Mouse (Mus musculus) MEL (cell line): ENCODE measurements at regions not wholly inside any gene's neighbourhood (a gene's known extent, or its start where the extent isn't known, plus 50 kb on each side); places are given as distances from the start of the nearest gene placed in this dataset.
A peak's percentile ranks its signal among the peaks of the same experiment; 100 is the strongest.

Experiments
- DNase-seq: peaks from one replicate; pipeline ENCODE4 v3.0.0; 2011; ENCODE audit warnings: low read depth, low spot score
- H3K27ac ChIP-seq: 2 replicates; pipeline ENCODE4 v1.5.1; 2012; ENCODE audit warnings: low read depth, mild to moderate bottlenecking, control low read depth, low read length, moderate library complexity; ENCODE audit not compliant: control insufficient read depth
- H3K27me3 ChIP-seq, 2 experiments: fragments of 150-350 bp in 1 of 2; sonication (generic) in 1 of 2; 2 replicates each; pipeline ENCODE4 v1.6.1; 2012; ENCODE audit warnings: low read length in 2 of 2, mild to moderate bottlenecking in 2 of 2, improper control_type of control experiment in 1 of 2, moderate library complexity in 1 of 2; ENCODE audit not compliant: insufficient read depth in 2 of 2, control insufficient read depth in 1 of 2
- H3K36me3 ChIP-seq, 2 experiments: 2 replicates each; pipeline ENCODE4 v1.6.1; 2012 to 2014; ENCODE audit warnings: low read length in 2 of 2, improper control_type of control experiment in 1 of 2, inconsistent platforms in 1 of 2, mild to moderate bottlenecking in 1 of 2; ENCODE audit not compliant: insufficient read depth in 2 of 2, control insufficient read depth in 1 of 2
- H3K4me1 ChIP-seq, 2 experiments: fragments of 150-350 bp in 1 of 2; sonication (generic) in 1 of 2; 2 replicates each; pipeline ENCODE4 v1.6.1; 2012; ENCODE audit warnings: low read length in 2 of 2, improper control_type of control experiment in 1 of 2, mild to moderate bottlenecking in 1 of 2; ENCODE audit not compliant: insufficient read depth in 2 of 2, control insufficient read depth in 1 of 2
- H3K4me3 ChIP-seq, 2 experiments: fragments of 150-350 bp in 1 of 2; sonication (generic) in 1 of 2; 2 replicates each; pipeline ENCODE4 v1.5.1; 2012; ENCODE audit warnings: low read depth in 2 of 2, low read length in 2 of 2, mild to moderate bottlenecking in 2 of 2, moderate library complexity in 2 of 2, control low read depth in 1 of 2, improper control_type of control experiment in 1 of 2; ENCODE audit not compliant: control insufficient read depth in 1 of 2, insufficient read depth in 1 of 2
- H3K79me2 ChIP-seq: 2 replicates; pipeline ENCODE4 v1.6.1; 2012; ENCODE audit warnings: mild to moderate bottlenecking, low read length, moderate library complexity; ENCODE audit not compliant: control insufficient read depth, poor library complexity, insufficient read depth
- H3K9ac ChIP-seq: 2 replicates; pipeline ENCODE4 v1.6.1; 2012; ENCODE audit warnings: low read depth, mild to moderate bottlenecking, control low read depth, low read length, moderate library complexity; ENCODE audit not compliant: control insufficient read depth, poor library complexity, severe bottlenecking
- H3K9me3 ChIP-seq: fragments of 150-350 bp; sonication (generic); replicated peaks from 2 replicates; pipeline ENCODE4 v1.6.1; 2012; ENCODE audit warnings: mild to moderate bottlenecking, low read length, improper control_type of control experiment, moderate library complexity; ENCODE audit not compliant: insufficient read depth
- BHLHE40 ChIP-seq: IDR thresholded peaks from 2 replicates; pipeline ENCODE4 v1.6.1; 2012; ENCODE audit warnings: low read depth, mild to moderate bottlenecking, inconsistent platforms, low read length, improper control_type of control experiment, borderline replicate concordance
- CTCF ChIP-seq, 3 experiments: IDR thresholded peaks in 2 of 3; conservative IDR thresholded peaks in 1 of 3; 2 replicates each; pipeline ENCODE4 v1.5.1; 2011 to 2012; ENCODE audit warnings: low read length in 3 of 3, low read depth in 2 of 3, mild to moderate bottlenecking in 2 of 3, improper control_type of control experiment in 1 of 3, inconsistent platforms in 1 of 3, mixed read lengths in 1 of 3, moderate library complexity in 1 of 3; ENCODE audit not compliant: control insufficient read depth in 1 of 3, insufficient read depth in 1 of 3, poor library complexity in 1 of 3, severe bottlenecking in 1 of 3
- E2F4 ChIP-seq: IDR thresholded peaks from 2 replicates; pipeline ENCODE4 v1.6.1; 2011; ENCODE audit warnings: low read depth, low read length, improper control_type of control experiment, borderline replicate concordance
- ELF1 ChIP-seq: IDR thresholded peaks from 2 replicates; pipeline ENCODE4 v1.6.1; 2014; ENCODE audit warnings: low read depth, mild to moderate bottlenecking, inconsistent platforms, low read length, improper control_type of control experiment, moderate library complexity
- HCFC1 ChIP-seq: IDR thresholded peaks from 2 replicates; pipeline ENCODE4 v1.6.1; 2012; ENCODE audit warnings: low read depth, mild to moderate bottlenecking, inconsistent platforms, low read length, improper control_type of control experiment, moderate library complexity
- MAFK ChIP-seq: IDR thresholded peaks from 2 replicates; pipeline ENCODE4 v1.6.1; 2011; ENCODE audit warnings: low read depth, mild to moderate bottlenecking, low read length, improper control_type of control experiment, borderline replicate concordance
- MYB ChIP-seq: IDR thresholded peaks from 2 replicates; pipeline ENCODE4 v1.6.1; 2011; ENCODE audit warnings: mild to moderate bottlenecking, low read depth, low read length, improper control_type of control experiment
- MYC ChIP-seq: IDR thresholded peaks from 2 replicates; pipeline ENCODE4 v1.6.1; 2011; ENCODE audit warnings: low read depth, mild to moderate bottlenecking, low read length, improper control_type of control experiment, moderate library complexity
- NELFE ChIP-seq: IDR thresholded peaks from 2 replicates; pipeline ENCODE4 v1.6.1; 2011; ENCODE audit warnings: low read depth, low read length, improper control_type of control experiment
- POLR2A ChIP-seq, 2 experiments: IDR thresholded peaks; 2 replicates each; pipeline ENCODE4 v1.6.1; 2011 to 2012; ENCODE audit warnings: low read length in 2 of 2, mild to moderate bottlenecking in 2 of 2, control low read depth in 1 of 2, improper control_type of control experiment in 1 of 2, low read depth in 1 of 2, moderate library complexity in 1 of 2; ENCODE audit not compliant: control insufficient read depth in 1 of 2, insufficient read depth in 1 of 2, poor library complexity in 1 of 2
- POLR2AphosphoS2 ChIP-seq: IDR thresholded peaks from 2 replicates; pipeline ENCODE4 v1.6.1; 2011; ENCODE audit warnings: low read length, improper control_type of control experiment
- RAD21 ChIP-seq: IDR thresholded peaks from 2 replicates; pipeline ENCODE4 v1.6.1; 2011; ENCODE audit warnings: mild to moderate bottlenecking, low read depth, low read length, improper control_type of control experiment
- RCOR1 ChIP-seq: IDR thresholded peaks from 2 replicates; pipeline ENCODE4 v1.6.1; 2012; ENCODE audit warnings: low read depth, mild to moderate bottlenecking, inconsistent platforms, low read length, improper control_type of control experiment
- TAL1 ChIP-seq: IDR thresholded peaks from 2 replicates; pipeline ENCODE4 v1.6.1; 2012; ENCODE audit warnings: mild to moderate bottlenecking, inconsistent platforms, low read length, moderate library complexity, mixed read lengths
- USF1 ChIP-seq: IDR thresholded peaks from 2 replicates; pipeline ENCODE4 v1.6.1; 2014; ENCODE audit warnings: low read depth, mild to moderate bottlenecking, inconsistent platforms, low read length, improper control_type of control experiment, moderate library complexity
- USF2 ChIP-seq, 2 experiments: IDR thresholded peaks; 2 replicates each; pipeline ENCODE4 v1.6.1; 2011 to 2012; ENCODE audit warnings: improper control_type of control experiment in 2 of 2, low read length in 2 of 2, borderline replicate concordance in 1 of 2, inconsistent platforms in 1 of 2, low read depth in 1 of 2, mild to moderate bottlenecking in 1 of 2; ENCODE audit not compliant: insufficient read depth in 1 of 2
- ZC3H11A ChIP-seq: IDR thresholded peaks from 2 replicates; pipeline ENCODE4 v1.6.1; 2012; ENCODE audit warnings: low read depth, mild to moderate bottlenecking, inconsistent platforms, low read length, improper control_type of control experiment
- ZKSCAN1 ChIP-seq: IDR thresholded peaks from 2 replicates; pipeline ENCODE4 v1.6.1; 2012; ENCODE audit warnings: low read depth, mild to moderate bottlenecking, inconsistent platforms, low read length, improper control_type of control experiment, moderate library complexity
- ZNF384 ChIP-seq: IDR thresholded peaks from 2 replicates; pipeline ENCODE4 v1.6.1; 2012; ENCODE audit warnings: low read depth, mild to moderate bottlenecking, inconsistent platforms, low read length, improper control_type of control experiment

GRCm38 (mm10) chr4:12578102-12578501, 406.3 kb upstream of the Fam92a start:
- no peaks in the 10 kb centered on the region for H3K36me3 ChIP-seq
- H3K9me3 ChIP-seq, result no peaks in the 10 kb centered on the region
- H3K27me3 ChIP-seq, result no peaks in the 10 kb centered on the region
- no peak overlapping the region for H3K4me3 ChIP-seq
- no peak for TF ChIP-seq POLR2A (IDR thresholded peaks at IDR 0.05; ENCODE audit: control insufficient read depth in 1 of 2, insufficient read depth in 1 of 2, low read depth in 1 of 2, low read length in 2 of 2, poor library complexity in 1 of 2)
- no peak for TF ChIP-seq HCFC1
- TF ChIP-seq MYB, result no peak
- no peak for TF ChIP-seq MAFK
- TF ChIP-seq MYC, result no peak
- TF ChIP-seq RCOR1, result no peak
- TF ChIP-seq POLR2AphosphoS2, result no peak
- TF ChIP-seq E2F4, result no peak
- TF ChIP-seq ZC3H11A, result no peak
- no peak for TF ChIP-seq ZKSCAN1
- no peak for TF ChIP-seq USF2 (IDR thresholded peaks at IDR 0.05; ENCODE audit: borderline replicate concordance in 1 of 2, insufficient read depth in 1 of 2, low read depth in 1 of 2, low read length in 2 of 2)
- TF ChIP-seq ZNF384, result no peak
- TF ChIP-seq USF1, result no peak
- no peak for TF ChIP-seq NELFE
- no peak for TF ChIP-seq TAL1
- TF ChIP-seq ELF1, result no peak
- TF ChIP-seq RAD21, result no peak
- no peak for TF ChIP-seq BHLHE40
- no peaks in the 10 kb centered on the region for H3K4me1 ChIP-seq
- no peak overlapping the region for H3K27ac ChIP-seq
- H3K79me2 ChIP-seq, result no peaks in the 10 kb centered on the region
- no peak for DNase-seq
- no peak overlapping the region for H3K9ac ChIP-seq

GRCm38 (mm10) chr4:12571881-12572280, 400.1 kb upstream of the Fam92a start:
- Histone ChIP-seq H3K27me3 (no peaks in the 10 kb centered on the region), H3K9ac (no peak overlapping the region), H3K4me3 (no peak overlapping the region), H3K79me2 (no peaks in the 10 kb centered on the region), H3K9me3 (no peaks in the 10 kb centered on the region), H3K27ac (no peak overlapping the region), H3K4me1 (no peaks in the 10 kb centered on the region), H3K36me3 (no peaks in the 10 kb centered on the region)
- peak in 2 of 3 experiments; percentile 18 to 35; a peak in 3 of 6 replicates for TF ChIP-seq CTCF (IDR thresholded peaks at IDR 0.05 in 2 of 3, conservative IDR thresholded peaks at IDR 0.05 in 1 of 3; ENCODE audit: control insufficient read depth in 1 of 3, insufficient read depth in 1 of 3, low read depth in 2 of 3, low read length in 3 of 3, poor library complexity in 1 of 3, severe bottlenecking in 1 of 3)
- no peak for TF ChIP-seq MAFK
- DNase-seq, result no peak
